Mouse (Mus musculus) midbrain, embryonic 14.5 days (tissue): ENCODE measurements around the gene Gm9044. TPM values are rescaled to one million over a fixed set of nuclear protein-coding genes. Genes with fewer than 3 reads are reported as not detected.
"Not testable (repeated sequence)": the region's sequence is repeated elsewhere in the genome, so short reads cannot be mapped to it uniquely, and the experiment has no call there.

Source experiments
- ATAC-seq: fragments of 200-750 bp; cut with Nextera tagmentation; 2 replicates; pipeline ENCODE4 v1.8.0; 2017; ENCODE audit warnings: moderate number of reproducible peaks, moderate library complexity; ENCODE audit not compliant: low FRiP score, low TSS enrichment
- DNase-seq: peaks from one replicate; pipeline ENCODE4 v3.0.0-alpha.2; 2015
- H3K27ac ChIP-seq: fragments of 300-500 bp; sonication (generic); replicated peaks from 2 replicates; pipeline ENCODE4 v1.5.1; 2014; ENCODE audit warnings: mild to moderate bottlenecking, low read depth, low read length, moderate library complexity
- H3K27me3 ChIP-seq: fragments of 300-500 bp; sonication (generic); 2 replicates; pipeline ENCODE4 v1.6.1; 2014; ENCODE audit warnings: low read length, control low read depth, mixed read lengths; ENCODE audit not compliant: control insufficient read depth, insufficient read depth
- H3K36me3 ChIP-seq: fragments of 300-500 bp; sonication (generic); 2 replicates; pipeline ENCODE4 v1.6.1; 2014; ENCODE audit warnings: low read length, control low read depth; ENCODE audit not compliant: control insufficient read depth, insufficient read depth
- H3K4me1 ChIP-seq: fragments of 300-500 bp; sonication (generic); 2 replicates; pipeline ENCODE4 v1.6.1; 2014; ENCODE audit warnings: mild to moderate bottlenecking, antibody characterized with exemption, low read length, control low read depth; ENCODE audit not compliant: control insufficient read depth, insufficient read depth
- H3K4me2 ChIP-seq: fragments of 300-500 bp; sonication (generic); 2 replicates; pipeline ENCODE4 v1.6.1; 2014; ENCODE audit warnings: mild to moderate bottlenecking, low read length, moderate library complexity
- H3K4me3 ChIP-seq: fragments of 300-500 bp; sonication (generic); replicated peaks from 2 replicates; pipeline ENCODE4 v1.5.1; 2014; ENCODE audit warnings: low read depth, low read length
- H3K9ac ChIP-seq: fragments of 300-500 bp; sonication (generic); replicated peaks from 2 replicates; pipeline ENCODE4 v1.6.1; 2014; ENCODE audit warnings: mild to moderate bottlenecking, low read length, moderate library complexity
- H3K9me3 ChIP-seq: fragments of 300-500 bp; sonication (generic); 2 replicates; pipeline ENCODE4 v1.6.1; 2016; ENCODE audit warnings: low read length, control low read depth, mixed read lengths; ENCODE audit not compliant: control insufficient read depth
- WGBS: fragments of 180-500 bp; shearing (Covaris S2); extraction: QIAGEN DNeasy Blood & Tissue Kit; methylation state at CpG from one replicate; pipeline ENCODE4 v1.1.7; 2014; 5-methylcytosine and 5-hydroxymethylcytosine counted together
- polyA plus RNA-seq: library from polyadenylated mRNA; unstranded; fragments of >200 nt; fragmentation: Nextera tagmentation; extraction: Ambion mirVana; gene quantifications from 2 replicates; pipeline ENCODE4 v1.2.1, GENCODE M21; 2014

Gene Gm9044
- polyA plus RNA-seq, 1 experiment from 2014 or later, result not detected

GRCm38 (mm10) chr10:118302133-118302532 lies 30.1 kb downstream of the Gm9044 start:
- WGBS, result 44% methylated on average over 2 of the region's 2 CpGs
- not testable (repeated sequence) for H3K27me3 ChIP-seq

GRCm38 (mm10) chr10:118294938-118295337 lies 37.3 kb downstream of the Gm9044 start, which contains the start of gene Iltifb:
TSS of gene Iltifb (minus strand) at chr10:118295038.
- Histone ChIP-seq H3K9ac (no peak within 1 kb of the TSS), H3K9me3 (no peaks in the 10 kb centered on the region), H3K4me3 (no peak within 1 kb of the TSS), H3K4me2 (no peak within 1 kb of the TSS), H3K4me1 (no peaks in the 10 kb centered on the region), H3K27me3 (no peaks in the 10 kb centered on the region), H3K27ac (no peak within 1 kb of the TSS), H3K36me3 (no peaks in the 10 kb centered on the region)
- DNase-seq (no peak), ATAC-seq (no peak)
- WGBS, result 97% methylated on average over 6 of the region's 6 CpGs

More at GRCm38 (mm10) chr10:118302133-118302532, 30.1 kb downstream of the Gm9044 start:
- H3K4me3 ChIP-seq, H3K9me3 ChIP-seq, H3K27ac ChIP-seq, H3K4me2 ChIP-seq, H3K4me1 ChIP-seq, H3K9ac ChIP-seq, DNase-seq, H3K36me3 ChIP-seq, ATAC-seq: not testable (repeated sequence)

- H3K4me2 ChIP-seq, H3K4me1 ChIP-seq, DNase-seq, H3K36me3 ChIP-seq, H3K27ac ChIP-seq, ATAC-seq, H3K4me3 ChIP-seq, H3K9ac ChIP-seq, H3K9me3 ChIP-seq, H3K27me3 ChIP-seq: not testable (repeated sequence)
- 85% methylated on average over 3 of the region's 5 CpGs for WGBS
These were observed 49.2 kb downstream of the Gm9044 start for GRCm38 (mm10) chr10:118283016-118283415.

GRCm38 (mm10) chr10:118282565-118282964 lies 49.6 kb downstream of the Gm9044 start:
- 82% methylated on average over 7 of the region's 7 CpGs for WGBS
- H3K27me3 ChIP-seq, H3K4me1 ChIP-seq, H3K4me2 ChIP-seq, DNase-seq, ATAC-seq, H3K9ac ChIP-seq, H3K36me3 ChIP-seq, H3K27ac ChIP-seq, H3K4me3 ChIP-seq, H3K9me3 ChIP-seq: not testable (repeated sequence)

Other genes with a start within 250 kb of the Gm9044 start
- 29.6 and 32.3 TPM in 2 replicates for gene Mdm1, start 190.6 kb downstream of the Gm9044 start, polyA plus RNA-seq
- gene Il22, start 127.5 kb downstream of the Gm9044 start, polyA plus RNA-seq, result not detected in 2 replicates
- 0.21 and 0.34 TPM in 2 replicates for gene Gm32717, start 91.6 kb downstream of the Gm9044 start, polyA plus RNA-seq
- 0.21 and 0.34 TPM in 2 replicates for gene Gm32802, start 73.7 kb downstream of the Gm9044 start, polyA plus RNA-seq
- gene Iltifb, start 37.4 kb downstream of the Gm9044 start, polyA plus RNA-seq, result 0.45 TPM in 1 of 2 replicates, not detected in the other
- gene Gm9040, start 5.4 kb downstream of the Gm9044 start, polyA plus RNA-seq, result not detected in 2 replicates
- gene Gm9045, start 5.4 kb upstream of the Gm9044 start, polyA plus RNA-seq, result not detected in 2 replicates
- gene Gm9046, start 10.8 kb upstream of the Gm9044 start, polyA plus RNA-seq, result not detected in 2 replicates
- gene Gm9048, start 16.3 kb upstream of the Gm9044 start, polyA plus RNA-seq, result not detected in 2 replicates
- not detected in 2 replicates for gene Gm9049, start 21.7 kb upstream of the Gm9044 start, polyA plus RNA-seq
- not detected in 2 replicates for gene Ifng, start 108.6 kb upstream of the Gm9044 start, polyA plus RNA-seq